21 mouse cellular contexts compared by ENCODE assay signal in genomic region chr7:117532651-117533050, GRCm38 (mm10).
DNase-seq lines count a peak whose midpoint lies in the region; ATAC-seq and TF ChIP-seq lines count a peak whose summit lies in the region.
"Had no signal": no experiment of that assay in that cellular context is flagged by ENCODE, and none has a peak within 500 bp of the region (broad histone marks: within the 10 kb centered on the region; RNA-seq: fewer than 3 reads in every experiment).

No protein-coding gene starts in this region.

- peak; percentile 86 for ATAC-seq in kidney, postnatal 0 days (replicated peaks; ENCODE audit: low FRiP score, low read depth)
- ATAC-seq in neutrophil, adult 5-6 weeks (ENCODE audit: extremely low read depth, insufficient number of reproducible peaks, low FRiP score, poor library complexity, severe bottlenecking): peak; percentile 15; the same call in 1 of the 2 replicates
- no peak for ATAC-seq in forebrain, embryonic 12.5 days (ENCODE audit: low FRiP score)
- ATAC-seq: inflammation-experienced regulatory T-cells, adult 6 months; Patski had no signal

- H3K9ac ChIP-seq in kidney, postnatal 0 days (ENCODE audit: low read depth, low read length): no peak overlapping the region
- H3K9ac ChIP-seq in forebrain, embryonic 12.5 days: no peak overlapping the region
- H3K9ac ChIP-seq: hindbrain, embryonic 13.5 days; neural tube, embryonic 12.5 days; stomach, embryonic 15.5 days had no signal

- 15% methylated on average over 3 of the region's 3 CpGs for WGBS in kidney, postnatal 0 days
- WGBS in forebrain, embryonic 12.5 days: 68% methylated on average over 3 of the region's 3 CpGs

- H3K4me3 ChIP-seq in kidney, postnatal 0 days (replicated peaks; ENCODE audit: low read depth, low read length): no peak overlapping the region
- H3K4me3 ChIP-seq in forebrain, embryonic 12.5 days (replicated peaks): no peak overlapping the region
- H3K4me3 ChIP-seq: embryonic facial prominence, embryonic 10.5 days; hindbrain, embryonic 13.5 days; neural tube, embryonic 12.5 days; stomach, embryonic 15.5 days had no signal

- DNase-seq in embryo, embryonic 10 days (ENCODE audit: low spot score): peak; percentile 67
- DNase-seq in embryo, embryonic 9.5 days (ENCODE audit: extremely low spot score): peak; percentile 51
- peak; percentile 80 for DNase-seq in kidney, postnatal 0 days (ENCODE audit: low spot score)
- DNase-seq in left cerebral cortex, adult 9 months (ENCODE audit: low spot score in 2 of 2): no peak
- DNase-seq in spleen, postnatal 14 days (ENCODE audit: low spot score in 2 of 2): no peak
- DNase-seq: adrenal gland, adult 8-10 months; cerebellum, adult 9-11 months; heart, postnatal 10 days; left cerebral cortex, postnatal 4 days; liver; lung, postnatal 36 days; thymus, adult 18-20 months had no signal

- peak overlapping the region; percentile 42; the same call in 1 of the 2 replicates for H3K27ac ChIP-seq in kidney, postnatal 0 days
- H3K27ac ChIP-seq in forebrain, embryonic 12.5 days: no peak overlapping the region
- H3K27ac ChIP-seq: embryonic facial prominence, embryonic 10.5 days; hindbrain, embryonic 13.5 days; neural tube, embryonic 12.5 days; stomach, embryonic 15.5 days had no signal

- H3K36me3 ChIP-seq in kidney, postnatal 0 days (ENCODE audit: insufficient read depth, low read length): no peaks in the 10 kb centered on the region
- no peaks in the 10 kb centered on the region for H3K36me3 ChIP-seq in forebrain, embryonic 12.5 days (replicated peaks)
- H3K36me3 ChIP-seq: embryonic facial prominence, embryonic 10.5 days; hindbrain, embryonic 13.5 days; neural tube, embryonic 12.5 days; stomach, embryonic 15.5 days had no signal

- no peaks in the 10 kb centered on the region for H3K9me3 ChIP-seq in kidney, postnatal 0 days (replicated peaks; ENCODE audit: low read length)
- no peaks in the 10 kb centered on the region for H3K9me3 ChIP-seq in forebrain, embryonic 12.5 days
- H3K9me3 ChIP-seq: embryonic facial prominence, embryonic 10.5 days; hindbrain, embryonic 13.5 days; neural tube, embryonic 12.5 days; stomach, embryonic 15.5 days had no signal

- H3K27me3 ChIP-seq in kidney, postnatal 0 days (ENCODE audit: insufficient read depth, low read length): no peaks in the 10 kb centered on the region
- H3K27me3 ChIP-seq in forebrain, embryonic 12.5 days: no peaks in the 10 kb centered on the region
- H3K27me3 ChIP-seq: hindbrain, embryonic 13.5 days; neural tube, embryonic 12.5 days; Patski; stomach, embryonic 15.5 days had no signal

- TF ChIP-seq CTCF in kidney, postnatal 0 days (IDR thresholded peaks at IDR 0.05; ENCODE audit: low read depth): no peak

- H3K4me2 ChIP-seq in kidney, postnatal 0 days (ENCODE audit: low read length): no peak overlapping the region
- H3K4me2 ChIP-seq in forebrain, embryonic 12.5 days: no peak overlapping the region
- H3K4me2 ChIP-seq: heart, embryonic 11.5 days; hindbrain, embryonic 13.5 days; neural tube, embryonic 12.5 days; stomach, embryonic 15.5 days had no signal

- H3K4me1 ChIP-seq in kidney, postnatal 0 days (replicated peaks; ENCODE audit: insufficient read depth, low read length): peaks cover 16% of the 10 kb centered on the region; the same call in 1 of the 2 replicates
- no peaks in the 10 kb centered on the region for H3K4me1 ChIP-seq in forebrain, embryonic 12.5 days
- H3K4me1 ChIP-seq: hindbrain, embryonic 13.5 days; neural tube, embryonic 12.5 days; stomach, embryonic 15.5 days had no signal

Comparison
In these comparisons a context has a peak if more than half of its experiments do, and no peak if none do; other contexts are left out.
1. DNase-seq: peak in embryo, embryonic 10 days (single experiment), embryo, embryonic 9.5 days (single experiment) and kidney, postnatal 0 days (single experiment); none in left cerebral cortex, adult 9 months (0 of 2) and spleen, postnatal 14 days (0 of 2).